Mouse (Mus musculus): Measurements from ENCODE around the gene Plekhh1.

GRCm38 (mm10) chr12:79067526-79067925, 38.6 kb downstream of the Plekhh1 start:
- no peak for TF ChIP-seq CTCF (IDR thresholded peaks at IDR 0.05; ENCODE audit: borderline replicate concordance, insufficient read depth, low read length)
- no peak for TF ChIP-seq POLR2A (IDR thresholded peaks at IDR 0.05; ENCODE audit: low read depth, low read length)

All from embryonic fibroblast, embryonic 13.5 days (primary cell).